Mouse (Mus musculus) myocyte (in vitro differentiated cells): Measurements from ENCODE around the gene Olfr1390.
"Not testable (repeated sequence)": the region's sequence is repeated elsewhere in the genome, so short reads cannot be mapped to it uniquely, and the experiment has no call there.

Source experiments
- CEBPB ChIP-seq: IDR thresholded peaks from 2 replicates; pipeline ENCODE4 v1.6.1; 2011; ENCODE audit warnings: mild to moderate bottlenecking, moderate library complexity; ENCODE audit not compliant: poor library complexity, insufficient read depth, severe bottlenecking
- E2F4 ChIP-seq: IDR thresholded peaks from one replicate; pipeline ENCODE4 v1.6.1; 2011; ENCODE audit warnings: mild to moderate bottlenecking, control low read depth, moderate library complexity; ENCODE audit not compliant: insufficient read depth
- MYOD1 ChIP-seq, 3 experiments: IDR thresholded peaks; one replicate each; pipeline ENCODE4 v1.6.1; 2011; ENCODE audit warnings: control low read depth in 2 of 3, low read depth in 2 of 3, mild to moderate bottlenecking in 2 of 3, moderate library complexity in 1 of 3; ENCODE audit not compliant: insufficient read length in 2 of 3, control insufficient read depth in 1 of 3
- MYOG ChIP-seq, 3 experiments: IDR thresholded peaks; one replicate each; pipeline ENCODE4 v1.6.1; 2011; ENCODE audit warnings: control low read depth in 2 of 3, low read depth in 2 of 3, mild to moderate bottlenecking in 2 of 3; ENCODE audit not compliant: insufficient read length in 2 of 3, control insufficient read depth in 1 of 3, insufficient read depth in 1 of 3
- POLR2A ChIP-seq: IDR thresholded peaks from one replicate; pipeline ENCODE4 v1.6.1; 2011; ENCODE audit warnings: low read depth, mild to moderate bottlenecking, control low read depth, moderate library complexity; ENCODE audit not compliant: insufficient read length
- REST ChIP-seq: IDR thresholded peaks from one replicate; pipeline ENCODE4 v1.6.1; 2011; ENCODE audit warnings: mild to moderate bottlenecking, control low read depth, moderate library complexity; ENCODE audit not compliant: insufficient read depth, insufficient read length
- SRF ChIP-seq: IDR thresholded peaks from one replicate; pipeline ENCODE4 v1.6.1; 2011; ENCODE audit warnings: low read depth; ENCODE audit not compliant: control insufficient read depth, insufficient read length
- TCF12 ChIP-seq: IDR thresholded peaks from one replicate; pipeline ENCODE4 v1.6.1; 2011; ENCODE audit warnings: mild to moderate bottlenecking, control low read depth; ENCODE audit not compliant: poor library complexity, insufficient read depth, severe bottlenecking
- TCF3 ChIP-seq: IDR thresholded peaks from one replicate; pipeline ENCODE4 v1.6.1; 2011; ENCODE audit warnings: low read depth, control low read depth; ENCODE audit not compliant: insufficient read length
- USF1 ChIP-seq: IDR thresholded peaks from one replicate; pipeline ENCODE4 v1.6.1; 2011; ENCODE audit warnings: low read depth, mild to moderate bottlenecking, control low read depth, moderate library complexity

- not testable (repeated sequence) for TF ChIP-seq POLR2A; USF1; MYOG (IDR thresholded peaks at IDR 0.05; ENCODE audit: control insufficient read depth in 1 of 3, insufficient read depth in 1 of 3, insufficient read length in 2 of 3, low read depth in 2 of 3); CEBPB; MYOD1 (IDR thresholded peaks at IDR 0.05; ENCODE audit: control insufficient read depth in 1 of 3, insufficient read length in 2 of 3, low read depth in 2 of 3); E2F4; TCF12; SRF; TCF3; REST
Measured at GRCm38 (mm10) chr11:49386118-49386517, 51.1 kb downstream of the Olfr1390 start.
